Mouse (Mus musculus): Measurements from ENCODE around the gene Gm3012.
"Not testable (repeated sequence)": the region's sequence is repeated elsewhere in the genome, so short reads cannot be mapped to it uniquely, and the experiment has no call there.

The Gm3012 gene
- long read RNA-seq, experiment 1, result 0 reads
- long read RNA-seq, experiment 2, result 0 reads

GRCm38 (mm10) chr14:3634212-3634611, at the start of gene Gm3012:
Gm3012 (plus strand) TSS chr14:3634512.
- intact Hi-C loops (cut with DNase I), result not testable (repeated sequence)

GRCm38 (mm10) chr14:3651730-3652129, 17.4 kb downstream of the Gm3012 start, which contains the start of gene Gm3020:
Gm3020 (plus strand) TSS chr14:3652030.
- intact Hi-C loops (cut with DNase I), result not testable (repeated sequence)

GRCm38 (mm10) chr14:3688483-3688882, 54.2 kb downstream of the Gm3012 start, which contains the start of gene Gm3043:
Gm3043 (plus strand) TSS chr14:3688783.
- intact Hi-C loops (cut with DNase I), result not testable (repeated sequence)
